Comparison of ENCODE assay signal across 9 mouse cellular contexts in genomic region chr2:158665098-158665497, GRCm38 (mm10). TPM values are rescaled to one million over a fixed set of nuclear protein-coding genes. Genes with fewer than 3 reads are reported as not detected.
DNase-seq lines count a peak whose midpoint lies in the region; ATAC-seq and TF ChIP-seq lines count a peak whose summit lies in the region.
"Had no signal": no experiment of that assay in that cellular context is flagged by ENCODE, and none has a peak within 500 bp of the region (broad histone marks: within the 10 kb centered on the region; RNA-seq: fewer than 3 reads in every experiment).

Gene Ppp1r16b, plus strand, starts transcription at chr2:158665398.

- H3K9ac ChIP-seq in hindbrain, embryonic 14.5 days: no peak within 1 kb of the TSS
- no peak within 1 kb of the TSS for H3K9ac ChIP-seq in hindbrain, embryonic 12.5 days

- no peak for DNase-seq in hindbrain, embryonic 14.5 days (ENCODE audit: low spot score)
- DNase-seq in testis, postnatal 14 days (ENCODE audit: low spot score): no peak
- DNase-seq in layer of hippocampus, postnatal 14 days (ENCODE audit: low spot score in 2 of 2): no peak
- no peak for DNase-seq in spleen, adult 18-20 months
- DNase-seq: cerebellum, adult 8-10 months; liver had no signal

- H3K9me3 ChIP-seq in hindbrain, embryonic 14.5 days (ENCODE audit: control insufficient read depth, low read length): no peaks in the 10 kb centered on the region
- H3K9me3 ChIP-seq in hindbrain, embryonic 12.5 days (replicated peaks): no peaks in the 10 kb centered on the region

- 0 out of 2 replicates have a peak, but pooled peaks cover 10% of the 10 kb centered on the region for H3K4me1 ChIP-seq in hindbrain, embryonic 14.5 days (replicated peaks; ENCODE audit: control insufficient read depth, insufficient read depth, low read length)
- H3K4me1 ChIP-seq in hindbrain, embryonic 12.5 days: peaks cover 26% of the 10 kb centered on the region
- peaks cover 26% of the 10 kb centered on the region for H3K4me1 ChIP-seq in testis, adult 2 months (ENCODE audit: control insufficient read depth, insufficient read depth, low read length)
- H3K4me1 ChIP-seq in olfactory bulb, adult 2 months (ENCODE audit: control insufficient read depth, insufficient read depth, low read length): peaks cover 22% of the 10 kb centered on the region

- H3K27ac ChIP-seq in hindbrain, embryonic 14.5 days: no peak within 1 kb of the TSS
- H3K27ac ChIP-seq in hindbrain, embryonic 12.5 days: no peak within 1 kb of the TSS
- H3K27ac ChIP-seq in testis, adult 2 months (ENCODE audit: control insufficient read depth, insufficient read depth, low read depth, low read length): no peak within 1 kb of the TSS
- no peak within 1 kb of the TSS for H3K27ac ChIP-seq in olfactory bulb, adult 2 months (ENCODE audit: insufficient read depth, low read depth, low read length)

- TF ChIP-seq CTCF in testis, adult 2 months (IDR thresholded peaks at IDR 0.05; ENCODE audit: control insufficient read depth, insufficient read depth, insufficient replicate concordance, low read depth, low read length): no peak
- no peak for TF ChIP-seq CTCF in olfactory bulb, adult 2 months (IDR thresholded peaks at IDR 0.05; ENCODE audit: insufficient read depth, low read depth, low read length)

- no peak for ATAC-seq in hindbrain, embryonic 14.5 days (ENCODE audit: low FRiP score)
- no peak for ATAC-seq in hindbrain, embryonic 12.5 days (ENCODE audit: low FRiP score)

- WGBS in hindbrain, embryonic 14.5 days: 73% methylated on average over 4 of the region's 4 CpGs
- 85% methylated on average over 4 of the region's 4 CpGs for WGBS in hindbrain, embryonic 12.5 days
- WGBS in olfactory bulb, adult 2 months: 52% methylated on average over 4 of the region's 4 CpGs

- H3K27me3 ChIP-seq in hindbrain, embryonic 14.5 days (ENCODE audit: control insufficient read depth, insufficient read depth, low read length): peaks cover 11% of the 10 kb centered on the region
- peaks cover 49% of the 10 kb centered on the region for H3K27me3 ChIP-seq in hindbrain, embryonic 12.5 days
- no peaks in the 10 kb centered on the region for H3K27me3 ChIP-seq in testis, adult 2 months (ENCODE audit: control insufficient read depth, insufficient read depth, low read length)

- H3K4me2 ChIP-seq in hindbrain, embryonic 14.5 days (replicated peaks): no peak within 1 kb of the TSS
- H3K4me2 ChIP-seq in hindbrain, embryonic 12.5 days (replicated peaks): no peak within 1 kb of the TSS

- TF ChIP-seq POLR2A in testis, adult 2 months (IDR thresholded peaks at IDR 0.05; ENCODE audit: control insufficient read depth, low read depth, low read length): no peak
- TF ChIP-seq POLR2A in olfactory bulb, adult 2 months (IDR thresholded peaks at IDR 0.05; ENCODE audit: insufficient read depth, low read depth, low read length): no peak

- no peaks in the 10 kb centered on the region for H3K36me3 ChIP-seq in hindbrain, embryonic 14.5 days (replicated peaks; ENCODE audit: control insufficient read depth, insufficient read depth)
- H3K36me3 ChIP-seq in hindbrain, embryonic 12.5 days: no peaks in the 10 kb centered on the region
- H3K36me3 ChIP-seq in testis, adult 2 months (ENCODE audit: control insufficient read depth, insufficient read depth, low read length): no peaks in the 10 kb centered on the region

- H3K4me3 ChIP-seq in hindbrain, embryonic 14.5 days (replicated peaks; ENCODE audit: low read length): no peak within 1 kb of the TSS
- H3K4me3 ChIP-seq in hindbrain, embryonic 12.5 days: no peak within 1 kb of the TSS
- peak within 1 kb of the TSS; percentile 37 for H3K4me3 ChIP-seq in testis, adult 2 months (ENCODE audit: control insufficient read depth, low read depth, low read length)
- H3K4me3 ChIP-seq in olfactory bulb, adult 2 months (ENCODE audit: insufficient read depth, low read depth, low read length): no peak within 1 kb of the TSS

RNA-seq across cellular contexts. Expression of gene Ppp1r16b, which starts in this region (rescaled TPM):
- polyA plus RNA-seq in hindbrain, embryonic 14.5 days (2014; fragmentation: Nextera tagmentation; extraction: Ambion mirVana): 20.0 and 20.8 TPM in 2 replicates
- 3.7 and 3.8 TPM in 2 replicates for polyA plus RNA-seq in hindbrain, embryonic 12.5 days (2016; fragmentation: Nextera tagmentation; extraction: Ambion mirVana)
- polyA plus RNA-seq in testis, adult 2 months (2012; rRNA removed): 1.3 and 2.0 TPM in 2 replicates
- 10 to 100 TPM; 97.4 to 97.9 TPM for total RNA-seq in layer of hippocampus, postnatal 14 days (2021)
- polyA plus RNA-seq in olfactory bulb, adult 2 months (2012; ENCODE audit: insufficient read depth, insufficient read length, low replicate concordance, missing spikeins): 72.6 TPM in 1 of 2 replicates, not detected in the other
